ENCODE assay signal across 24 mouse cellular contexts in the genomic region with DNA sequence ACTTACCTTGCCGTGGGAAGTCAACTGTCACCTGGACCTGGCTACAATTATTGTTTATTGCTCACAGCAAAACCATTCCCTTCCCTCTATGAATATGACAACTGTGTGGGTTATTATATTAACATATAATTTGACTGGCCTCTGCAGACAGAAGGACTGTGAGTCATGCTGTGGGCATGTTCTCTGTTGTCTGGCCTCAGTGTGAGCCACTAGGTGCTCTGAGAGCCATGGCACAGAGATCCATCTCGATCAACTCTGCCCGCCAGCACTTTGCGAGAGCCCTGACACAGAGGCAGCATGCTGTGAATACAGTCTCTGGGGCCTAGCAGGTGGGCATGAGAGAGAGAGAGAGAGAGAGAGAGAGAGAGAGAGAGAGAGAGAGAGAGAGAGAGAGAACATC. TPM values are rescaled to one million over a fixed set of nuclear protein-coding genes. Genes with fewer than 3 reads are reported as not detected.
"Had no signal": no experiment of that assay in that cellular context is flagged by ENCODE, and none has a peak within 500 bp of the region (broad histone marks: within the 10 kb centered on the region; RNA-seq: fewer than 3 reads in every experiment).

No protein-coding gene starts in this region.

- H3K4me2 ChIP-seq: liver, embryonic 15.5 days; lung, embryonic 15.5 days; midbrain, embryonic 12.5 days; midbrain, embryonic 15.5 days; neural tube, embryonic 13.5 days had no signal

- H3K9me3 ChIP-seq: liver, embryonic 15.5 days; lung, embryonic 15.5 days; midbrain, embryonic 12.5 days; midbrain, embryonic 15.5 days; neural tube, embryonic 13.5 days had no signal

- H3K27me3 ChIP-seq: liver, embryonic 15.5 days; lung, embryonic 15.5 days; midbrain, embryonic 12.5 days; midbrain, embryonic 15.5 days; neural tube, embryonic 13.5 days had no signal

- H3K4me3 ChIP-seq: left cerebral cortex, adult 2 months; liver, embryonic 15.5 days; lung, embryonic 15.5 days; midbrain, embryonic 12.5 days; midbrain, embryonic 15.5 days; neural tube, embryonic 13.5 days had no signal

- H3K36me3 ChIP-seq: lung, embryonic 15.5 days had no signal

- H3K27ac ChIP-seq: kidney, postnatal 0 days; left cerebral cortex, adult 2 months; liver, embryonic 15.5 days; lung, embryonic 15.5 days; macrophage; midbrain, embryonic 12.5 days; midbrain, embryonic 15.5 days; neural tube, embryonic 13.5 days had no signal

- H3K9ac ChIP-seq: lung, embryonic 15.5 days; midbrain, embryonic 12.5 days; midbrain, embryonic 15.5 days; neural tube, embryonic 13.5 days had no signal

- ATAC-seq: midbrain, embryonic 15.5 days had no signal

- DNase-seq: kidney, adult 2 months; kidney, postnatal 36 days; layer of hippocampus, postnatal 36 days; lung, adult 18-20 months; retina, postnatal 1 day; right cerebral cortex, postnatal 25 days; spleen, adult 18-20 months; thymus, adult 2 months; thymus, postnatal 14 days; thymus, postnatal 4 days had no signal

RNA-seq across cellular contexts. Expression of a gene that starts 18.4 kb away (rescaled TPM):
- total RNA-seq: liver, adult 2 months had no signal
- polyA plus RNA-seq: macrophage had no signal

RNA-seq across cellular contexts. Expression of a gene that starts 18.7 kb away (rescaled TPM):
- total RNA-seq: liver, adult 2 months had no signal
- polyA plus RNA-seq: liver, adult 2 months; liver, embryonic 15.5 days; lung, embryonic 15.5 days; macrophage had no signal

RNA-seq across cellular contexts. Expression of a gene that starts 29.5 kb away (rescaled TPM):
- total RNA-seq: liver, adult 2 months; megakaryocyte, adult 5-6 weeks; neutrophil, adult 5-6 weeks had no signal
- polyA plus RNA-seq: kidney, adult 2 months; kidney, embryonic 14.5 days; kidney, postnatal 0 days; limb, embryonic 11.5 days; limb, embryonic 14.5 days; liver, adult 2 months; liver, embryonic 15.5 days; macrophage; midbrain, embryonic 12.5 days; midbrain, embryonic 15.5 days; neural tube, embryonic 13.5 days had no signal
